Mouse (Mus musculus) forebrain, embryonic 13.5 days (tissue): ENCODE results near the gene Sele. TPM values are rescaled to one million over a fixed set of nuclear protein-coding genes. Genes with fewer than 3 reads are reported as not detected.

ENCODE experiments used
- ATAC-seq: fragments of 200-750 bp; cut with Nextera tagmentation; 2 replicates; pipeline ENCODE4 v1.8.0; 2017
- H3K27ac ChIP-seq: fragments of 300-500 bp; sonication (generic); 2 replicates; pipeline ENCODE4 v1.5.1; 2015; ENCODE audit warnings: inconsistent platforms, mild to moderate bottlenecking, moderate library complexity
- H3K27me3 ChIP-seq: fragments of 300-500 bp; sonication (generic); 2 replicates; pipeline ENCODE4 v1.6.1; 2015; ENCODE audit warnings: mild to moderate bottlenecking, inconsistent platforms
- H3K36me3 ChIP-seq: fragments of 300-500 bp; sonication (generic); 2 replicates; pipeline ENCODE4 v1.6.1; 2015; ENCODE audit warnings: mild to moderate bottlenecking, inconsistent platforms; ENCODE audit not compliant: poor library complexity, severe bottlenecking
- H3K4me1 ChIP-seq: fragments of 300-500 bp; sonication (generic); 2 replicates; pipeline ENCODE4 v1.6.1; 2015; ENCODE audit warnings: inconsistent platforms
- H3K4me2 ChIP-seq: fragments of 300-500 bp; sonication (generic); 2 replicates; pipeline ENCODE4 v1.6.1; 2015; ENCODE audit warnings: inconsistent platforms, mild to moderate bottlenecking, moderate library complexity
- H3K4me3 ChIP-seq: fragments of 300-500 bp; sonication (generic); 2 replicates; pipeline ENCODE4 v1.5.1; 2015; ENCODE audit warnings: mild to moderate bottlenecking, inconsistent platforms
- H3K9ac ChIP-seq: fragments of 300-500 bp; sonication (generic); 2 replicates; pipeline ENCODE4 v1.6.1; 2015; ENCODE audit warnings: mild to moderate bottlenecking, inconsistent platforms
- H3K9me3 ChIP-seq: fragments of 300-500 bp; sonication (generic); replicated peaks from 2 replicates; pipeline ENCODE4 v1.6.1; 2016; ENCODE audit warnings: inconsistent platforms
- WGBS: fragments of 180-500 bp; shearing (Covaris S2); methylation state at CpG from one replicate; pipeline ENCODE4 v1.1.7; 2015; 5-methylcytosine and 5-hydroxymethylcytosine counted together
- polyA plus RNA-seq: library from polyadenylated mRNA; unstranded; fragments of >200 nt; fragmentation: Nextera tagmentation; extraction: Ambion mirVana; gene quantifications from 2 replicates; pipeline ENCODE4 v1.2.1, GENCODE M21; 2015

Gene Sele
- polyA plus RNA-seq, 1 experiment from 2014 or later: not detected

GRCm38 (mm10) chr1:164043549-164043948, 4.5 kb upstream of the Sele start:
- H3K9me3 ChIP-seq: no peaks in the 10 kb centered on the region
- no peak overlapping the region for H3K4me3 ChIP-seq
- 40% methylated on average over 3 of the region's 3 CpGs for WGBS
- no peaks in the 10 kb centered on the region for H3K36me3 ChIP-seq
- no peak for ATAC-seq
- no peak overlapping the region for H3K4me2 ChIP-seq
- no peaks in the 10 kb centered on the region for H3K27me3 ChIP-seq
- no peaks in the 10 kb centered on the region for H3K4me1 ChIP-seq
- no peak overlapping the region for H3K27ac ChIP-seq
- H3K9ac ChIP-seq: no peak overlapping the region

- Histone ChIP-seq H3K9me3 (no peaks in the 10 kb centered on the region), H3K9ac (no peak overlapping the region), H3K4me2 (no peak overlapping the region), H3K27me3 (no peaks in the 10 kb centered on the region), H3K36me3 (no peaks in the 10 kb centered on the region), H3K27ac (no peak overlapping the region), H3K4me1 (no peaks in the 10 kb centered on the region), H3K4me3 (no peak overlapping the region)
- ATAC-seq: no peak
- 94% methylated on average over 9 of the region's 9 CpGs for WGBS
Measured at GRCm38 (mm10) chr1:164053561-164053960, 5.5 kb downstream of the Sele start.

GRCm38 (mm10) chr1:164054800-164055199, 6.8 kb downstream of the Sele start:
- H3K4me3 ChIP-seq: no peak overlapping the region
- no peak overlapping the region for H3K9ac ChIP-seq
- H3K9me3 ChIP-seq: no peaks in the 10 kb centered on the region
- H3K36me3 ChIP-seq: no peaks in the 10 kb centered on the region
- WGBS: 54% methylated on average over 2 of the region's 2 CpGs
- H3K27ac ChIP-seq: no peak overlapping the region
- no peaks in the 10 kb centered on the region for H3K4me1 ChIP-seq
- ATAC-seq: no peak
- H3K27me3 ChIP-seq: no peaks in the 10 kb centered on the region
- H3K4me2 ChIP-seq: no peak overlapping the region

GRCm38 (mm10) chr1:164060071-164060470, 12.0 kb downstream of the Sele start:
- ATAC-seq: no peak
- Histone ChIP-seq H3K4me1 (no peaks in the 10 kb centered on the region), H3K4me2 (no peak overlapping the region), H3K27ac (no peak overlapping the region), H3K27me3 (no peaks in the 10 kb centered on the region), H3K9me3 (no peaks in the 10 kb centered on the region), H3K36me3 (no peaks in the 10 kb centered on the region), H3K4me3 (no peak overlapping the region), H3K9ac (no peak overlapping the region)
- WGBS: 87% methylated on average over 4 of the region's 4 CpGs

- Histone ChIP-seq H3K9me3 (no peaks in the 10 kb centered on the region), H3K4me2 (no peak overlapping the region), H3K9ac (no peak overlapping the region), H3K4me1 (no peaks in the 10 kb centered on the region), H3K27me3 (no peaks in the 10 kb centered on the region), H3K4me3 (no peak overlapping the region), H3K36me3 (no peaks in the 10 kb centered on the region), H3K27ac (no peak overlapping the region)
- 48% methylated on average over 4 of the region's 4 CpGs for WGBS
- no peak for ATAC-seq
Measured at GRCm38 (mm10) chr1:164061278-164061677, 13.2 kb downstream of the Sele start.

- 82% methylated on average over 4 of the region's 4 CpGs for WGBS
- Histone ChIP-seq H3K9ac (no peak within 1 kb of the TSS), H3K4me3 (no peak within 1 kb of the TSS), H3K27ac (no peak within 1 kb of the TSS), H3K36me3 (no peaks in the 10 kb centered on the region), H3K4me2 (no peak within 1 kb of the TSS), H3K27me3 (no peaks in the 10 kb centered on the region), H3K4me1 (no peaks in the 10 kb centered on the region), H3K9me3 (no peaks in the 10 kb centered on the region)
- no peak for ATAC-seq
Measured at GRCm38 (mm10) chr1:164061925-164062324, 13.9 kb downstream of the Sele start, which contains the start of gene Sell. Sell (plus strand) TSS chr1:164061982.

GRCm38 (mm10) chr1:164062856-164063255, 14.8 kb downstream of the Sele start:
- H3K36me3 ChIP-seq: no peaks in the 10 kb centered on the region
- no peaks in the 10 kb centered on the region for H3K9me3 ChIP-seq
- no peak overlapping the region for H3K9ac ChIP-seq
- H3K27ac ChIP-seq: no peak overlapping the region
- ATAC-seq: no peak
- no peak overlapping the region for H3K4me3 ChIP-seq
- no peaks in the 10 kb centered on the region for H3K27me3 ChIP-seq
- no peak overlapping the region for H3K4me2 ChIP-seq
- H3K4me1 ChIP-seq: no peaks in the 10 kb centered on the region
- 50% methylated on average over 2 of the region's 2 CpGs for WGBS

GRCm38 (mm10) chr1:164063745-164064144, 15.7 kb downstream of the Sele start:
- ATAC-seq: no peak
- no peak overlapping the region for H3K4me2 ChIP-seq
- no peaks in the 10 kb centered on the region for H3K4me1 ChIP-seq
- no peaks in the 10 kb centered on the region for H3K27me3 ChIP-seq
- H3K9me3 ChIP-seq: no peaks in the 10 kb centered on the region
- H3K4me3 ChIP-seq: no peak overlapping the region
- WGBS: 68% methylated on average over 3 of the region's 3 CpGs
- no peaks in the 10 kb centered on the region for H3K36me3 ChIP-seq
- H3K9ac ChIP-seq: no peak overlapping the region
- no peak overlapping the region for H3K27ac ChIP-seq

- no peaks in the 10 kb centered on the region for H3K27me3 ChIP-seq
- ATAC-seq: no peak
- H3K4me2 ChIP-seq: no peak overlapping the region
- no peaks in the 10 kb centered on the region for H3K4me1 ChIP-seq
- H3K9me3 ChIP-seq: no peaks in the 10 kb centered on the region
- H3K9ac ChIP-seq: no peak overlapping the region
- H3K27ac ChIP-seq: no peak overlapping the region
- H3K36me3 ChIP-seq: no peaks in the 10 kb centered on the region
- no peak overlapping the region for H3K4me3 ChIP-seq
Measured at GRCm38 (mm10) chr1:164069261-164069660, 21.2 kb downstream of the Sele start.

GRCm38 (mm10) chr1:164070461-164070860, 22.4 kb downstream of the Sele start:
- Histone ChIP-seq H3K36me3 (no peaks in the 10 kb centered on the region), H3K9ac (no peak overlapping the region), H3K9me3 (no peaks in the 10 kb centered on the region), H3K4me3 (no peak overlapping the region), H3K4me2 (no peak overlapping the region), H3K27ac (no peak overlapping the region), H3K27me3 (no peaks in the 10 kb centered on the region), H3K4me1 (no peaks in the 10 kb centered on the region)
- 92% methylated on average over 4 of the region's 4 CpGs for WGBS
- ATAC-seq: no peak

GRCm38 (mm10) chr1:164071111-164071510, 23.1 kb downstream of the Sele start:
- WGBS: 83% methylated on average over 7 of the region's 7 CpGs
- H3K27me3 ChIP-seq: no peaks in the 10 kb centered on the region
- no peak for ATAC-seq
- H3K27ac ChIP-seq: no peak overlapping the region
- no peak overlapping the region for H3K4me2 ChIP-seq
- no peaks in the 10 kb centered on the region for H3K36me3 ChIP-seq
- no peak overlapping the region for H3K9ac ChIP-seq
- H3K4me1 ChIP-seq: no peaks in the 10 kb centered on the region
- H3K9me3 ChIP-seq: no peaks in the 10 kb centered on the region
- no peak overlapping the region for H3K4me3 ChIP-seq

GRCm38 (mm10) chr1:164072001-164072400, 24.0 kb downstream of the Sele start:
- WGBS: 97% methylated on average over 4 of the region's 4 CpGs
- H3K36me3 ChIP-seq: no peaks in the 10 kb centered on the region
- ATAC-seq: no peak

GRCm38 (mm10) chr1:164073091-164073490, 25.1 kb downstream of the Sele start:
- H3K4me1 ChIP-seq: no peaks in the 10 kb centered on the region
- no peak overlapping the region for H3K4me3 ChIP-seq
- no peaks in the 10 kb centered on the region for H3K36me3 ChIP-seq
- H3K9ac ChIP-seq: no peak overlapping the region
- H3K27ac ChIP-seq: no peak overlapping the region
- no peaks in the 10 kb centered on the region for H3K9me3 ChIP-seq
- 88% methylated on average over 9 of the region's 9 CpGs for WGBS
- no peak overlapping the region for H3K4me2 ChIP-seq
- no peaks in the 10 kb centered on the region for H3K27me3 ChIP-seq
- no peak for ATAC-seq

More at GRCm38 (mm10) chr1:164072001-164072400, 24.0 kb downstream of the Sele start:
- no peak overlapping the region for H3K27ac ChIP-seq
- no peak overlapping the region for H3K4me3 ChIP-seq
- no peak overlapping the region for H3K9ac ChIP-seq
- no peaks in the 10 kb centered on the region for H3K9me3 ChIP-seq
- H3K27me3 ChIP-seq: no peaks in the 10 kb centered on the region
- H3K4me2 ChIP-seq: no peak overlapping the region
- no peaks in the 10 kb centered on the region for H3K4me1 ChIP-seq
